Mouse (Mus musculus) kidney, adult 2 months (tissue): Measurements from ENCODE around the gene Ccnd1. TPM values are rescaled to one million over a fixed set of nuclear protein-coding genes. Genes with fewer than 3 reads are reported as not detected.

Experiments
- DNase-seq: peaks from one replicate; pipeline ENCODE4 v3.0.0; 2021
- H3K27ac ChIP-seq: fragments of 200-500 bp; 2 replicates; pipeline ENCODE4 v1.5.1; 2012; ENCODE audit warnings: low read depth, low read length, control low read depth, inconsistent platforms; ENCODE audit not compliant: insufficient read depth
- H3K27me3 ChIP-seq: fragments of 200-500 bp; replicated peaks from 2 replicates; pipeline ENCODE4 v1.6.1; 2012; ENCODE audit warnings: mild to moderate bottlenecking, moderate library complexity, low read length, inconsistent platforms; ENCODE audit not compliant: control insufficient read depth, insufficient read depth
- H3K36me3 ChIP-seq: fragments of 200-500 bp; 2 replicates; pipeline ENCODE4 v1.6.1; 2012; ENCODE audit warnings: mild to moderate bottlenecking, moderate library complexity, low read length, inconsistent platforms; ENCODE audit not compliant: control insufficient read depth, insufficient read depth
- H3K4me1 ChIP-seq: fragments of 200-500 bp; 2 replicates; pipeline ENCODE4 v1.6.1; 2011; ENCODE audit warnings: low read length; ENCODE audit not compliant: control insufficient read depth, insufficient read depth
- H3K4me3 ChIP-seq: fragments of 200-500 bp; 2 replicates; pipeline ENCODE4 v1.5.1; 2011; ENCODE audit warnings: mild to moderate bottlenecking, low read depth, low read length, control low read depth; ENCODE audit not compliant: insufficient read depth
- CTCF ChIP-seq: fragments of 200-500 bp; conservative IDR thresholded peaks from 2 replicates; pipeline ENCODE4 v1.5.1; 2011; ENCODE audit warnings: low read depth, mild to moderate bottlenecking, control low read depth, low read length, moderate library complexity, mixed read lengths; ENCODE audit not compliant: insufficient read depth, insufficient read length
- POLR2A ChIP-seq: fragments of 200-500 bp; IDR thresholded peaks from one replicate; pipeline ENCODE4 v1.6.1; 2011; ENCODE audit warnings: low read depth, low read length, control low read depth
- WGBS: fragments of 180-500 bp; shearing (Covaris S2); methylation state at CpG from one replicate; pipeline ENCODE4 v1.1.7; 2018; 5-methylcytosine and 5-hydroxymethylcytosine counted together
- polyA plus RNA-seq: library from polyadenylated mRNA; depleted of rRNA; stranded (reverse); fragments of >200 nt; gene quantifications from 2 replicates; pipeline ENCODE4 v1.2.3, GENCODE M21; 2012

The Ccnd1 gene
- polyA plus RNA-seq, 1 experiment, result 139 TPM

- under 1% methylated on average over 32 of the region's 32 CpGs for WGBS
- TF ChIP-seq CTCF (no peak), POLR2A (no peak)
- Histone ChIP-seq H3K27me3 (no peaks in the 10 kb centered on the region), H3K4me3 (peak overlapping the region; percentile 95), H3K36me3 (no peaks in the 10 kb centered on the region; the same call in 1 of the 2 replicates), H3K27ac (peak overlapping the region; percentile 80), H3K4me1 (peaks cover 16% of the 10 kb centered on the region; the same call in 1 of the 2 replicates)
- peak; percentile 25 for DNase-seq
Observed at GRCm38 (mm10) chr7:144938661-144939343, 923 bp downstream of the Ccnd1 start.

GRCm38 (mm10) chr7:144937899-144938517 lies 1.7 kb downstream of the Ccnd1 start:
- peaks cover 18% of the 10 kb centered on the region; the same call in 1 of the 2 replicates for H3K4me1 ChIP-seq
- no peak for TF ChIP-seq CTCF
- no peak for TF ChIP-seq POLR2A
- H3K27ac ChIP-seq, result peak overlapping the region; percentile 63
- no peaks in the 10 kb centered on the region for H3K27me3 ChIP-seq
- peak; percentile 31 for DNase-seq
- H3K36me3 ChIP-seq, result no peaks in the 10 kb centered on the region; the same call in 1 of the 2 replicates
- peak overlapping the region; percentile 95 for H3K4me3 ChIP-seq
- WGBS, result 2% methylated on average over 39 of the region's 39 CpGs

GRCm38 (mm10) chr7:144937490-144937889 lies 2.2 kb downstream of the Ccnd1 start:
- H3K4me1 ChIP-seq, result peaks cover 13% of the 10 kb centered on the region; the same call in 1 of the 2 replicates
- under 1% methylated on average over 20 of the region's 20 CpGs for WGBS
- H3K27ac ChIP-seq, result peak overlapping the region; percentile 63

DNA sequence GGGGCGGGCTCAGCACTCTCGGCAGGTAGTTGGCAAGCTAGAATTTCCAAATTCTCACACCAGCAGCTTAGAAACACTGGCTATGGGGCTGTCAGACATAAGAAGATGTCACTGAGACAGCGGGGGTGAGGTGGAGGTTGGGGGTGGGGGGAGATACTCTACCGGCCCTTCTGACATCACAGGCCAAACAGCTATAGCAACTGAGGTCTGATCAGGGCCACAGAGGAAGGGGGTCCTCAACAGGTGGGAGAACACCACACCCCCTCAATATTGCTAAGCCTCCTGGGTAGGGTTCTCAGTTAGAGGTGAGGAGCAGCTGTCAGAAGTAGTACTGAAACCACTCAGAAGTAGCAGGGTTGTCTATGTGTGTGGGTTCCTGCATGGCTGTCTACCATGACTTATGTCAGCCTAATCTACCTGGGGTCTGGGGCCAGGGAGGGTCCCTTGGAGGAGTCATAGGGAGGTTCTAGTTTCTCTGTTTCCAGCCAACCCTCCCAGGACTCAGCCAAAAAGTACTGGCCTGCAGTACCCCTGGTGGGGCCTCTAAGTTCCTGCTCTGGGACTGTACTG lies 3.3 kb downstream of the Ccnd1 start:
- H3K4me3 ChIP-seq, result no peak overlapping the region
- peaks cover 11% of the 10 kb centered on the region; the same call in 1 of the 2 replicates for H3K4me1 ChIP-seq
- whole genome bisulfite sequencing, result 73% methylated on average over 4 of the region's 4 CpGs
- no peaks in the 10 kb centered on the region for H3K27me3 ChIP-seq
- no peaks in the 10 kb centered on the region; the same call in 1 of the 2 replicates for H3K36me3 ChIP-seq
- TF ChIP-seq CTCF, result no peak
- TF ChIP-seq POLR2A, result no peak
- H3K27ac ChIP-seq, result no peak overlapping the region
- DNase-seq, result no peak

More at GRCm38 (mm10) chr7:144937490-144937889, 2.2 kb downstream of the Ccnd1 start:
- Histone ChIP-seq H3K27me3 (no peaks in the 10 kb centered on the region), H3K36me3 (no peaks in the 10 kb centered on the region; the same call in 1 of the 2 replicates), H3K4me3 (peak overlapping the region; percentile 95)
- no peak for TF ChIP-seq POLR2A
- peak; percentile 97 for TF ChIP-seq CTCF
- peak; percentile 93 for DNase-seq

DNA sequence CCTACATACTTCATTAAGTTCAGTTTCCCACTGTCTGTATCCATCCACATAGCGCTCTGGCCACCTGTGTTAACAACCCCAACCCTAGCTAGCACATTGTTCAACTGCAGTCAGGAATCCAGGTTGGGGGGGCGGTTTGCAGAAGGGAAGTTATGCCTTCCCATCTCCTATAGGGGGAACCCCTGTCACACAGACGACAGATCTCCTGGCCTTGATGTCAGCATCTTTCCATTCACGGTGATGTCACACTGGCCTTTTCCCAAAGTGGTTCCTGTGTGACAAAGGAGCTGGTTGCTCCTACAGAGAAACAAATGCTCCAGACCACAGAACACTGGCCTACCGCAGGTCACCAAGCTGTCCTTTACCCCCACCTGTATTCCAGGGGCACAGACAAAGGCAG lies 4.2 kb downstream of the Ccnd1 start:
- H3K27ac ChIP-seq, result no peak overlapping the region
- peaks cover 8% of the 10 kb centered on the region; the same call in 1 of the 2 replicates for H3K4me1 ChIP-seq
- DNase-seq, result peak; percentile 43
- no peak overlapping the region for H3K4me3 ChIP-seq
- no peaks in the 10 kb centered on the region for H3K27me3 ChIP-seq
- TF ChIP-seq CTCF, result peak; percentile 60
- no peak for TF ChIP-seq POLR2A
- no peaks in the 10 kb centered on the region; the same call in 1 of the 2 replicates for H3K36me3 ChIP-seq
- whole genome bisulfite sequencing, result 41% methylated on average over 5 of the region's 5 CpGs

GRCm38 (mm10) chr7:144934901-144935300 lies 4.8 kb downstream of the Ccnd1 start:
- peaks cover 8% of the 10 kb centered on the region; the same call in 1 of the 2 replicates for H3K4me1 ChIP-seq
- no peak for DNase-seq
- TF ChIP-seq CTCF (no peak), POLR2A (no peak)
- no peak overlapping the region for H3K4me3 ChIP-seq
- no peaks in the 10 kb centered on the region; the same call in 1 of the 2 replicates for H3K36me3 ChIP-seq
- no peaks in the 10 kb centered on the region for H3K27me3 ChIP-seq
- no peak overlapping the region for H3K27ac ChIP-seq
- 72% methylated on average over 5 of the region's 5 CpGs for WGBS

DNA sequence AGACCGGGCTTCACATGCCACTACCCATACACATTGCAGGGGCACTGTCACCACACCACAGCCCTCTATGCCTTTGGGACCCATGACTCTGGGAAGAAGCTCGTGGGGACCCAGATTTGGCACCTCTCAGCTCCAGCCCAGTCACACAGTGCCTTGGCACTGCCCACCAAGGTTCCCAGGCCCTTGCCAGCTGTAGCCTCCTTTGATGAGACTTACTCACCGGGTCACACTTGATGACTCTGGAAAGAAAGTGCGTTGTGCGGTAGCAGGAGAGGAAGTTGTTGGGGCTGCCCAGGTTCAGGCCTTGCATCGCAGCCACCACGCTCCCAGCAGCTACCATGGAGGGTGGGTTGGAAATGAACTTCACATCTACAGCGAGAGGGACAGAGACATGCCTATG lies 5.9 kb downstream of the Ccnd1 start:
- Histone ChIP-seq H3K27ac (no peak overlapping the region), H3K27me3 (no peaks in the 10 kb centered on the region), H3K4me3 (no peak overlapping the region), H3K4me1 (peaks cover 8% of the 10 kb centered on the region; the same call in 1 of the 2 replicates), H3K36me3 (no peaks in the 10 kb centered on the region; the same call in 1 of the 2 replicates)
- no peak for TF ChIP-seq CTCF
- TF ChIP-seq POLR2A, result no peak
- 59% methylated on average over 8 of the region's 8 CpGs for WGBS
- no peak for DNase-seq
